Mouse (Mus musculus) megakaryocyte, embryonic 14.5 days (primary cell): ENCODE results near the gene Nup214.

ENCODE experiments used
- FLI1 ChIP-seq: IDR thresholded peaks from 2 replicates; pipeline ENCODE4 v1.6.1; 2012; ENCODE audit warnings: low read length, inconsistent platforms, mixed read lengths
- GATA1 ChIP-seq: IDR thresholded peaks from 3 replicates; pipeline ENCODE4 v1.6.1; 2012; ENCODE audit warnings: mixed read lengths, low read length, inconsistent platforms, borderline replicate concordance

- TF ChIP-seq GATA1 (no peak), FLI1 (no peak)
Observed at GRCm38 (mm10) chr2:32070747-32071146, 96.5 kb downstream of the Nup214 start.
